Mouse (Mus musculus) layer of hippocampus, adult 8-10 months (tissue): Measurements from ENCODE around the gene Obp1b. TPM values are rescaled to one million over a fixed set of nuclear protein-coding genes. Genes with fewer than 3 reads are reported as not detected.
"Not testable (repeated sequence)": the region's sequence is repeated elsewhere in the genome, so short reads cannot be mapped to it uniquely, and the experiment has no call there.

Experiments used
- DNase-seq, 2 experiments: peaks; one replicate each; pipeline ENCODE4 v3.0.0; 2022; ENCODE audit warnings: low spot score in 2 of 2
- total RNA-seq, 4 experiments: library from RNA; stranded (reverse); gene quantifications; 2 replicates each; pipeline ENCODE4 v1.2.4; 2022

Gene Obp1b
- total RNA-seq, result not detected

GRCm38 (mm10) chrX:78186477-78186876, at the start of gene Obp1b:
Obp1b (plus strand) TSS chrX:78186777.
- not testable (repeated sequence) for DNase-seq

DNA sequence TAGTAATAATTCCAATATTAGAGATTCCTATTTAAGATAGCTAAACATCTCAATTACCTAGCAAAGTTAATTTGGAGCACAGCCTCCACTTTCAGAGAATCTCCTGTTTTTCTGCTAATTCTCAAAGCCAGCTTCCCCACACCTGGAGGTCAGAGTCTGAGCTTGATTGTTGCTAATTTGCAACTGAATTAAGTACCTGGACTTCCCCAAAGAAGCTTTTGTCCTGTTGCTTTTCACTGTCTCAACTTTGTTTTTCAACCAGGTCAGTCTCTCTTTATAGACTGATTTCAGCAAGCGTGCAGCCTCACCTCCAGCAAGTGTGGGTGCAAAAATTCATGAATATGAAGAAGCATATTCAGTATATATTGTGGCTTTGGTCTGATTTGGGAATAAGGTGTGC, 15.6 kb downstream of the Obp1b start:
- DNase-seq, result not testable (repeated sequence)

DNA sequence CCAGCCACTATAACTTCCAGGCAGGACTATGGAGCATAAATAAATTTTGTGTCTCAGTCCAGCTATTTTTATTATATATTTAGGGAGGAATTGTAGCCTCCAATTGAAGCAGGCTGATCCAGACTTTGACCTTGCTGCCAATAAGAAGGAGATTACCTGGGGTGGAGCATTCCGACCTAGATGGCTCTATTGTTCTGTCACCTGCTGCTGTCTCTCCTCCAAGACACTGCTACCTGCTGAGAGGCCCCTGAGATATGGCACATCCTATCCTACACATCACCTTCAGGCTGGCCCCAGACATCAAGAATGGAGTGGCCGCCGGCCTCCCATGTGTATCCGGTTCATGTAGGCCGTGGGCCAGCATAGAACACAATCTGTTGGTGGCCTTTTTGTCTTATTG, 16.3 kb downstream of the Obp1b start:
- DNase-seq, result no peak

Other genes with a start within 250 kb of the Obp1b start
- not detected for gene Obp1a, start 95.4 kb upstream of the Obp1b start, total RNA-seq
- gene Gm5938, start 61.3 kb upstream of the Obp1b start, total RNA-seq, result not detected
- not detected for gene Gm14743, start 59.1 kb downstream of the Obp1b start, total RNA-seq
- gene 4930480E11Rik, start 182.9 kb downstream of the Obp1b start, total RNA-seq, result not detected